Mouse (Mus musculus) megakaryocyte, embryonic 14.5 days (primary cell): Measurements from ENCODE around the gene Ell2.

Experiments
- FLI1 ChIP-seq: IDR thresholded peaks from 2 replicates; pipeline ENCODE4 v1.6.1; 2012; ENCODE audit warnings: low read length, inconsistent platforms, mixed read lengths
- GATA1 ChIP-seq: IDR thresholded peaks from 3 replicates; pipeline ENCODE4 v1.6.1; 2012; ENCODE audit warnings: mixed read lengths, low read length, inconsistent platforms, borderline replicate concordance

DNA sequence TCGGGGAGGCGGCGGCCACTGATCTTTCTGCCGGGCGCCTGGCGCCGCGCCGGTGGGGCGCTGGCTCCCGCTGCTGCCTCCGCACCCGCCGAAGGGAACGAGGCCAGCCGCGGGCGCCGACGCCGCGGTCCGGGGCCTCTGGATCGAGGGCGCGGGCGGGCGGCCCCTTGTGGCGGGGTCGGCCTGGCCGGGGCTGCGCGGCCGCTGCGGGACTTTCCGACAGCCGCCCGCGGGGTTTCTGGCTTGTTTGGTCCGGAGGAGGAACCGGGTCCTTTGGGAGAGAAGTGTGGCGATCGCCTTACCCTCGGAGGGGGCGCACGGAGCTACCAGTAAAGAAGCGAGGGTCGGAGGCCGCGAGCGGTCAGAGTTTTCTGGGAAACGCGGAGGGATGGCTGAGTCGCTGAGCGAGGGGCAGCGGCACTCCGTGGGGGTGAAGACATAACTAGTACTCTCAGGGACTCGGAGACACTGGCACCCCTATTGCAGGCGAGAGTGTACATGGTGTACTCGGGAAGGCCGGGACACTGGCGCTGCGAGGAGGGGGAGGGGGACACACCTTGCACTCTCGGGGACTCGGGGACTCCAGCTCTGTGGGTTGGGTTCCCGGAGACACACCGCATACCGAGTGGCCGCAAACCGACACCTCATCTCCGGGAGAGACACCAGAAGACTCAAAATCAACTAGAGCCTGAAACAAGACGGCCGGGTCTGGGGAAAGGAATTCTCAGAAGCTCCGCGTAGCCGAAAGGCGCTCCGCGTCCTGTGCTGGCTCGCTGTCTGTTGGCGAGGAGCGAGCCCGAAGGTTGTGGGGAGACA, 1.5 kb downstream of the Ell2 start:
- TF ChIP-seq GATA1 (no peak), FLI1 (no peak)
